In the genomic region with DNA sequence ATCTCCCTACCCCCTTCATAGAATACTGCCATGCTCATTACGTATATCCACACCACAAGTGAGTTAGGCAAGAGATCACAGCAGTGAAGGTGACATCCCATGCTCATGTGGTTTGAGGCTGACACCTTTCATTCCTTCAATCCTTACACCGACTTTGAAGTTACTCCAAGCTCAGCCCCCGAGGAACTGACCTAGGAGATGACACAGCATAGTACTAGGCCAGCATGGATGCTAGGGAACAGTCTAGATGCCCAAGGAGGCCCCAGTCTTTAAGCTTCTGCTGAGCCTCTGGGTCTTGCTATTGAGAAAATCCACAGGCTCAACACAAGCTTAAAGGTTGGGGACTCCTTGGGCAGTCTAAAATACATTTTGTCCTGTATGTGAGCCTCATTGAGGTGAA, we compare ENCODE assay signal across 9 mouse cellular contexts. TPM values are rescaled to one million over a fixed set of nuclear protein-coding genes. Genes with fewer than 3 reads are reported as not detected.
A peak's percentile ranks its signal among the peaks of the same experiment; 100 is the strongest.
DNase-seq lines count a peak whose midpoint lies in the region; ATAC-seq and TF ChIP-seq lines count a peak whose summit lies in the region.
"Had no signal": no experiment of that assay in that cellular context is flagged by ENCODE, and none has a peak within 500 bp of the region (broad histone marks: within the 10 kb centered on the region; RNA-seq: fewer than 3 reads in every experiment).

No protein-coding gene starts in this region.

- peaks cover 30% of the 10 kb centered on the region for H3K36me3 ChIP-seq in heart, embryonic 14.5 days (ENCODE audit: control insufficient read depth, insufficient read depth, low read length)
- H3K36me3 ChIP-seq in forebrain, embryonic 15.5 days = peaks cover 14% of the 10 kb centered on the region
- H3K36me3 ChIP-seq in liver, embryonic 13.5 days = peaks cover 39% of the 10 kb centered on the region

- H3K4me2 ChIP-seq in heart, embryonic 14.5 days (ENCODE audit: low read length) = peak overlapping the region; percentile 80
- H3K4me2 ChIP-seq in forebrain, embryonic 15.5 days (replicated peaks) = peak overlapping the region; percentile 96; the same call in 1 of the 2 replicates
- peak overlapping the region; percentile 88 for H3K4me2 ChIP-seq in liver, embryonic 13.5 days

- no peak overlapping the region; a peak in 1 of 4 replicates for H3K27ac ChIP-seq in heart, embryonic 14.5 days (replicated peaks in 1 of 2; ENCODE audit: control insufficient read depth in 1 of 2, insufficient read depth in 1 of 2, low read depth in 2 of 2, low read length in 2 of 2)
- H3K27ac ChIP-seq in bone marrow macrophage, adult 2 months (ENCODE audit: insufficient read depth, low read depth, low read length) = no peak overlapping the region
- H3K27ac ChIP-seq in forebrain, embryonic 15.5 days (replicated peaks) = no peak overlapping the region
- H3K27ac ChIP-seq in liver, embryonic 13.5 days = peak overlapping the region; percentile 99

- H3K27me3 ChIP-seq in heart, embryonic 14.5 days (ENCODE audit: control insufficient read depth, insufficient read depth, low read length) = no peaks in the 10 kb centered on the region
- H3K27me3 ChIP-seq in forebrain, embryonic 15.5 days = no peaks in the 10 kb centered on the region
- no peaks in the 10 kb centered on the region for H3K27me3 ChIP-seq in liver, embryonic 13.5 days

- no peak for TF ChIP-seq CTCF in bone marrow macrophage, adult 2 months (IDR thresholded peaks at IDR 0.05; ENCODE audit: low read depth, low read length)

- no peak for TF ChIP-seq POLR2A in bone marrow macrophage, adult 2 months (IDR thresholded peaks at IDR 0.05; ENCODE audit: borderline replicate concordance, low read depth, low read length)

- peaks cover 11 to 29% of the 10 kb centered on the region in 2 experiments for H3K4me1 ChIP-seq in heart, embryonic 14.5 days (ENCODE audit: control insufficient read depth in 2 of 2, insufficient read depth in 2 of 2, low read length in 2 of 2)
- peaks cover 20% of the 10 kb centered on the region for H3K4me1 ChIP-seq in bone marrow macrophage, adult 2 months (ENCODE audit: control insufficient read depth, insufficient read depth, low read length)
- peaks cover 24% of the 10 kb centered on the region for H3K4me1 ChIP-seq in forebrain, embryonic 15.5 days
- peaks cover 82% of the 10 kb centered on the region for H3K4me1 ChIP-seq in liver, embryonic 13.5 days (replicated peaks)

- peak overlapping the region in 1 of 2 experiments; percentile 71; a peak in 2 of 4 replicates for H3K4me3 ChIP-seq in heart, embryonic 14.5 days (ENCODE audit: control insufficient read depth in 1 of 2, insufficient read depth in 1 of 2, low read depth in 1 of 2, low read length in 2 of 2)
- peak overlapping the region; percentile 91; the same call in 1 of the 2 replicates for H3K4me3 ChIP-seq in bone marrow macrophage, adult 2 months (ENCODE audit: insufficient read depth, low read length)
- no peak overlapping the region for H3K4me3 ChIP-seq in forebrain, embryonic 15.5 days
- peak overlapping the region; percentile 70 for H3K4me3 ChIP-seq in liver, embryonic 13.5 days (replicated peaks)

- DNase-seq in heart, adult 18-20 months = no peak
- DNase-seq in liver, embryonic 13.5 days = no peak
- no peak for DNase-seq in right cerebral cortex, postnatal 10 days (ENCODE audit: low spot score in 2 of 2)
- no peak for DNase-seq in cerebellum, adult 11-12 months
- no peak for DNase-seq in layer of hippocampus, adult 11-12 months (ENCODE audit: low spot score)
- DNase-seq: kidney, postnatal 25 days had no signal

- H3K9ac ChIP-seq in heart, embryonic 14.5 days (ENCODE audit: low read length) = peak overlapping the region; percentile 85
- H3K9ac ChIP-seq in forebrain, embryonic 15.5 days (replicated peaks) = no peak overlapping the region
- H3K9ac ChIP-seq in liver, embryonic 13.5 days = peak overlapping the region; percentile 94

- H3K9me3 ChIP-seq in heart, embryonic 14.5 days (ENCODE audit: control insufficient read depth, low read length) = no peaks in the 10 kb centered on the region
- H3K9me3 ChIP-seq in forebrain, embryonic 15.5 days = no peaks in the 10 kb centered on the region
- no peaks in the 10 kb centered on the region for H3K9me3 ChIP-seq in liver, embryonic 13.5 days (replicated peaks)

- ATAC-seq in heart, embryonic 14.5 days (ENCODE audit: insufficient number of reproducible peaks, insufficient read depth, low FRiP score, low read depth) = no peak
- no peak for ATAC-seq in forebrain, embryonic 15.5 days (replicated peaks)
- ATAC-seq in liver, embryonic 13.5 days (ENCODE audit: low read depth) = peak; percentile 39

- WGBS in heart, embryonic 14.5 days = 73% methylated on average over 3 of the region's 3 CpGs
- WGBS in forebrain, embryonic 15.5 days = 80% methylated on average over 3 of the region's 3 CpGs
- 43% methylated on average over 3 of the region's 3 CpGs for WGBS in liver, embryonic 13.5 days (ENCODE audit: insufficient replicate concordance)

RNA-seq across cellular contexts. Expression of a gene that starts 1.6 kb away (rescaled TPM):
- 113 and 114 TPM in 2 replicates for polyA plus RNA-seq in heart, embryonic 14.5 days (2014; fragmentation: Nextera tagmentation; extraction: Ambion mirVana)
- total RNA-seq in heart, adult 18-20 months (2021) = 10 to 100 TPM; 80.3 to 90.3 TPM
- polyA plus RNA-seq in bone marrow macrophage, adult 2 months (2012; ENCODE audit: insufficient read depth, insufficient read length, missing spikeins) = 42.9 and 45.5 TPM in 2 replicates
- polyA plus RNA-seq in forebrain, embryonic 15.5 days (2015; fragmentation: Nextera tagmentation; extraction: Ambion mirVana) = 113 and 119 TPM in 2 replicates
- 488 and 502 TPM in 2 replicates for polyA plus RNA-seq in liver, embryonic 13.5 days (2015; fragmentation: Nextera tagmentation; extraction: Ambion mirVana)

RNA-seq across cellular contexts. Expression of a gene that starts 36.8 kb away (rescaled TPM):
- 15.5 and 18.6 TPM in 2 replicates for polyA plus RNA-seq in heart, embryonic 14.5 days (2014; fragmentation: Nextera tagmentation; extraction: Ambion mirVana)
- 10 to 100 TPM; 32.6 to 32.8 TPM for total RNA-seq in heart, adult 18-20 months (2021)
- polyA plus RNA-seq in bone marrow macrophage, adult 2 months (2012; ENCODE audit: insufficient read depth, insufficient read length, missing spikeins) = 11.3 and 12.0 TPM in 2 replicates
- 69.5 and 75.9 TPM in 2 replicates for polyA plus RNA-seq in forebrain, embryonic 15.5 days (2015; fragmentation: Nextera tagmentation; extraction: Ambion mirVana)
- 4.1 and 5.4 TPM in 2 replicates for polyA plus RNA-seq in liver, embryonic 13.5 days (2015; fragmentation: Nextera tagmentation; extraction: Ambion mirVana)
